Mouse (Mus musculus): ENCODE results near the gene Igdcc3.

GRCm38 (mm10) chr9:65156604-65157003 lies 15.6 kb downstream of the Igdcc3 start:
- TF ChIP-seq POLR2A (IDR thresholded peaks at IDR 0.05; ENCODE audit: low read depth, low read length) (no peak), CTCF (IDR thresholded peaks at IDR 0.05; ENCODE audit: extremely low read depth, insufficient read length, insufficient replicate concordance, low read depth, low read length) (no peak)
